Mouse (Mus musculus): ENCODE data around the gene Lysmd3. TPM values are rescaled to one million over a fixed set of nuclear protein-coding genes. Genes with fewer than 3 reads are reported as not detected.
"Not testable (repeated sequence)": the region's sequence is repeated elsewhere in the genome, so short reads cannot be mapped to it uniquely, and the experiment has no call there.

The Lysmd3 gene
- polyA plus RNA-seq, 1 experiment, result 6.4 TPM

DNA sequence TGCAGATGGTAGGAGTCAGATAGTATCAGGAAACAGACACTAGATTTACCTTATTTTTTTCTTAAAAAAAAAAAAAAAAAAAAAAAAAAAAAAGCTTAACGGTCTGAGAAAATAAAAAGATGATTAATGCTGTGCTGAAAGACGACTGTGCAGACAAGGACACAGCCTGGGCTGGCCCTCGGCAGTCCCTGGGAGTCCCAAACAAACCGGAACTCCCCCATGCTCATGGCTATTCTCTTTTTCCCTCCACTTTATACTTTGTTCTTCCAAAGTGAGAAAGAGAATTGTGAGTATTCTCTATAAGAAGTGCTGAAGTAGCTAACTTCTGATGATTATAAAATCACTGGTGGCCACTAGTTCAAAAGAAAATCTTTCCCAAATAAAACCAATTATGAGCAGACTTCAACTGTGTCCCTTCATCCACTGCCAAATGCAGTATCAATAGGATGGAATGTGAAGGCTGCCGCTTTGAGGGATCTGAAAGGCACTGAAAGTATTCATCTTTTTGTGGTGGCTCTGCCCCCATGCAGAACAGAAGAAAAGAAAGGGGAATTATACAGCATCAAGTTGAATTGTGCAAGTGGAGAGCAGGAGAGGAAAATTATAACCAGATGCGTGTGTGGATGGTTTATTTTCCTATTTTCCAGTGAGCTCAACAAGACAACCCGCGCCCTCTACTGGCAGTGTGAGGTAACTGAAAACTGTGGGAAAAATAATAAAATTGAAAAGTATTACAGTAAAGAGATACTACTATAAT is 16.0 kb upstream of the Lysmd3 start:
- H3K4me3 ChIP-seq (ENCODE audit: insufficient read depth, low read length), result no peak overlapping the region

GRCm38 (mm10) chr13:81642491-81643149 is 14.8 kb upstream of the Lysmd3 start:
- TF ChIP-seq CTCF (IDR thresholded peaks at IDR 0.05; ENCODE audit: extremely low read depth, insufficient read depth, low read length) (no peak), POLR2A (IDR thresholded peaks at IDR 0.05; ENCODE audit: extremely low read depth, insufficient read depth, low read length) (no peak)
- H3K27ac ChIP-seq (ENCODE audit: insufficient read depth, low read length), result no peak overlapping the region
- H3K4me1 ChIP-seq (ENCODE audit: control insufficient read depth, insufficient read depth, low read length), result peaks cover 1% of the 10 kb centered on the region; the same call in 1 of the 2 replicates
- H3K4me3 ChIP-seq (ENCODE audit: insufficient read depth, low read length), result no peak overlapping the region

More for the DNA sequence above, 16.0 kb upstream of the Lysmd3 start:
- TF ChIP-seq POLR2A (IDR thresholded peaks at IDR 0.05; ENCODE audit: extremely low read depth, insufficient read depth, low read length), result no peak
- peak; percentile 69 for TF ChIP-seq CTCF (IDR thresholded peaks at IDR 0.05; ENCODE audit: extremely low read depth, insufficient read depth, low read length)
- no peak overlapping the region for H3K27ac ChIP-seq (ENCODE audit: insufficient read depth, low read length)
- H3K4me1 ChIP-seq (ENCODE audit: control insufficient read depth, insufficient read depth, low read length), result peaks cover 1% of the 10 kb centered on the region; the same call in 1 of the 2 replicates

DNA sequence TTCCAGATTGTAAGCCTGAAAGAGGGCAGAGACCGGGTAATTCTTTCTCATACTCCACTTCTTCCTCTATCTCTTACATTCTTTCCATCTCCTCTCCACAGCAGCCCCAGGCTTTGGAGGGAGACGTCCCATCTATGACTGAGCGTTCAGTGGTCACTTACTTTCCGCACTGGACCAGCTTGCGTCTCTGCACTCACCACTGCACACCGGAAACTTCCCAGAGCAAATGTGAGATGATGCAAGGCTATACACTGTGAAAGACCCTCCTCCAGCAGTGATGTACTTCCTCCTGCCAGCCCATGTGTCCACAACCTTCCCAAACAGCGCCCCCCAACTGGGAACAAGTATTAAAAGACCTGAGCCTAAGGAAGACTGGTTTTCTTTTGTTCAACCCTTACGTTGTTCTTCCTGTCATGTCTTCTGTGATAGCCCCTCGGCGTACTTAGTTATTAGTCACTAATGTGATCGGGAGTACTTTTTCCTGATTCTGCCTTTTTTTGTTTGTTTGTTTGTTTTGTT is 13.4 kb upstream of the Lysmd3 start:
- Histone ChIP-seq H3K4me1 (ENCODE audit: control insufficient read depth, insufficient read depth, low read length) (peaks cover 1% of the 10 kb centered on the region; the same call in 1 of the 2 replicates), H3K27ac (ENCODE audit: insufficient read depth, low read length) (no peak overlapping the region), H3K4me3 (ENCODE audit: insufficient read depth, low read length) (no peak overlapping the region)
- TF ChIP-seq POLR2A (IDR thresholded peaks at IDR 0.05; ENCODE audit: extremely low read depth, insufficient read depth, low read length), result no peak

GRCm38 (mm10) chr13:81646348-81646747 is 11.1 kb upstream of the Lysmd3 start:
- TF ChIP-seq POLR2A (IDR thresholded peaks at IDR 0.05; ENCODE audit: extremely low read depth, insufficient read depth, low read length) (no peak), CTCF (IDR thresholded peaks at IDR 0.05; ENCODE audit: extremely low read depth, insufficient read depth, low read length) (no peak)
- Histone ChIP-seq H3K4me1 (ENCODE audit: control insufficient read depth, insufficient read depth, low read length) (peaks cover 1% of the 10 kb centered on the region; the same call in 1 of the 2 replicates), H3K27ac (ENCODE audit: insufficient read depth, low read length) (no peak overlapping the region), H3K4me3 (ENCODE audit: insufficient read depth, low read length) (no peak overlapping the region)

DNA sequence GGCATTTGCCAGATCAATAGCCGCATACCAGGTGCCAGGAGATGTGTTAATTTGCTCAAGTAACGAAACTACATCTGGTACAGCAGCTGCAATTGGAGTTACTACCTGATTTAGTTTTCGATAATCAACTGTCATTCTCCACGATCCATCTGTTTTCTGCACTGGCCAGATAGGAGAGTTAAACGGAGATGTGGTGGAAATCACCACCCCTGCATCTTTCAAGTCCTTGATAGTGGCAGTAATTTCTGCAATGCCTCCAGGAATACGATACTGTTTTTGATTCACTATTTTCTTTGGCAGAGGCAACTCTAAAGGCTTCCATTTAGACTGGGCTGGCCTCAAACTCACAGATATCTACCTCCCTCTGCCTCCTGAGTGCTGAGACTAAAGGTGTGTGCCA is 7.1 kb upstream of the Lysmd3 start:
- H3K4me3 ChIP-seq (ENCODE audit: insufficient read depth, low read length); H3K27ac ChIP-seq (ENCODE audit: insufficient read depth, low read length); H3K4me1 ChIP-seq (ENCODE audit: control insufficient read depth, insufficient read depth, low read length): not testable (repeated sequence)

DNA sequence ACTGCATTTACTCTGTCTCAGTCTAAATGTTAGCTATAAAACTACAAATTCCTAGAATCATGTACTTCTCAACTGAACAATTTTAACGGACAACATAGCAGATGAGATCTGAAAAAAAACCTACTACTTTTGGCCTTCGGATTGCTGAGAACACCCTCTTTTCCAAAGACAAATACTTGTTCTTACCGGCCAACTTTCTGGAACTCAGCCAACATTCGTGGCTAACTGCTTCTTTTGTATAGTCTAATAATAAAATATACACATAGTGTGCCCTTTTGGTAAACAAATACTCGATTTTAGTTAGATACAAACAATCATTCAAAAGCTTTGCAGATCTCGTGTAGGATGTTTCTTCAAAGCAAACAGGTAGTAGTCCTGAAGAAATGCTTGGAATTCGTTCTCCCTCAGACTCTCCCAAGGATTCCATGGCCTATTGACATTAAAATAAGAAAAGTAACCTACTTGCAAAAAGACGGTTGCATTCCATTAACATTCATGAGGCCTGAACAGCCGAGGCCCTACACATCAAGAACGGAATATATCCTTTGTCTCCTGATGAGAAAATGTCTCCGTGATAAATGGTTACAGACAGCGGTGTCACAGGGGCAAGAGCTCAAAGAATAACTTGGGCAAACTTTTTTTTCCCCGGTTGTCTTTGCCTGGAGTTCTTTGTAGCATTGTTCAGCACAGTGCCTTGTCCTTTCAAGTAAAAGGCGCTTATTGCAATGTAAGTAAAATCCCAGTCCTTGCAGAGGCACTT is 1.2 kb upstream of the Lysmd3 start:
- no peaks in the 10 kb centered on the region for H3K4me1 ChIP-seq (ENCODE audit: control insufficient read depth, insufficient read depth, low read length)
- no peak overlapping the region for H3K4me3 ChIP-seq (ENCODE audit: insufficient read depth, low read length)
- no peak for TF ChIP-seq POLR2A (IDR thresholded peaks at IDR 0.05; ENCODE audit: extremely low read depth, insufficient read depth, low read length)
- TF ChIP-seq CTCF (IDR thresholded peaks at IDR 0.05; ENCODE audit: extremely low read depth, insufficient read depth, low read length), result no peak
- no peak overlapping the region for H3K27ac ChIP-seq (ENCODE audit: insufficient read depth, low read length)

DNA sequence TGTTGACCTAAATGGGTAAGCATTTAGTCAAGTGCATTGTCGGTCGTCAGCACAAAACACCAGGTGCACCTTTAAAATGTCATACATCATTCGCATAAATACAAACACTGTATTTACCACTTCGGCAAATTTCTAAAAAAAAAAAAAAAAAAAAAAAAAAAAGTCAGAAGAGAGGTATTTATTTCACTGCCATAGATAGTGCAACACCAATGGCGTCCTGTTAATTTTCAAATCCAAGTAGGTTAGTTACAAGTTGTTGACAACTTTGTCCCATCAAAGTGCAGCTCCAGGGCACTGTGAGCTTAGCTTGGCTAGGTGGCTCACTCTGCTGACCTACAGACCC is 484 bp upstream of the Lysmd3 start:
- TF ChIP-seq CTCF (IDR thresholded peaks at IDR 0.05; ENCODE audit: extremely low read depth, insufficient read depth, low read length), result no peak
- TF ChIP-seq POLR2A (IDR thresholded peaks at IDR 0.05; ENCODE audit: extremely low read depth, insufficient read depth, low read length), result no peak
- Histone ChIP-seq H3K27ac (ENCODE audit: insufficient read depth, low read length) (peak overlapping the region; percentile 41; the same call in 1 of the 2 replicates), H3K4me1 (ENCODE audit: control insufficient read depth, insufficient read depth, low read length) (no peaks in the 10 kb centered on the region), H3K4me3 (ENCODE audit: insufficient read depth, low read length) (peak overlapping the region; percentile 66)

DNA sequence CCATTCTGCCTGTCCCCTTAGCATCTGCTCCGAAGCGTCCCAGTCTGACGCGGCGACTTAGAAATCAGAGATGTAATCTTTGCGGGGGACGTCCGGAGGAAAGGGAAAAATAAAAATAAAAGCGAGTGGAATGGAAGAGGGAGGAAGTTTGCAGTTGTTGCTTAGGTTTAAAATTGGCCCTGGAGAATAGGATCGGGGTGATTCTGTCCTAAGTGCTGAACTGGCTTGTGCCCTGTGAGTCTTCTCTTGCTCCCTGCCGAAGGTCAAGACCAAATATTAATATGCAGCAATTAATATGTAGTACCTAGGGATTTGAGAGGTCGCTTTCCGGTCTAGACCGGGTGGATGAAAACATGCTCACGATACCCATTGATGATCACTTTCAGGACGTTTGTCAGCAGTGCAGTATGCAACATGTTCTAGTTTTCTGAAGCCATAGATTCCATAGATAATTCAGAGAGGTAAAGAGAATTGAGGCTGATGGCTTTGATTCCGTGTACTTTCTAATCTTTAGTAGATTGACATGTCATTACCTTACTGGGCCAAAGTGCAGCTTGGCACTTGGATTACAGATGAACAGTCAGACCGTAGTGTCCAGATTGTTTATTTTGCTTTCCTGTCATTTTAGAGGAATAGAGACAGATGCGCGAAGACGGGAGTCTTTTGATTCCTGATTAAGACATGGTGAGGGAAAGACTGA is 740 bp downstream of the Lysmd3 start:
- TF ChIP-seq CTCF (IDR thresholded peaks at IDR 0.05; ENCODE audit: extremely low read depth, insufficient read depth, low read length) (no peak), POLR2A (IDR thresholded peaks at IDR 0.05; ENCODE audit: extremely low read depth, insufficient read depth, low read length) (no peak)
- no peak overlapping the region for H3K27ac ChIP-seq (ENCODE audit: insufficient read depth, low read length)
- H3K4me3 ChIP-seq (ENCODE audit: insufficient read depth, low read length), result peak overlapping the region; percentile 66
- no peaks in the 10 kb centered on the region for H3K4me1 ChIP-seq (ENCODE audit: control insufficient read depth, insufficient read depth, low read length)

Measured in cortical plate, adult 2 months (tissue).